Mouse (Mus musculus): ENCODE results near the gene Rprd1b. TPM values are rescaled to one million over a fixed set of nuclear protein-coding genes. Genes with fewer than 3 reads are reported as not detected.

The Rprd1b gene
- polyA plus RNA-seq, 1 experiment: 17.5 TPM

- Histone ChIP-seq H3K4me3 (ENCODE audit: insufficient read depth, low read depth, low read length) (peak overlapping the region; percentile 15; the same call in 1 of the 2 replicates), H3K36me3 (ENCODE audit: control insufficient read depth, insufficient read depth, low read length) (no peaks in the 10 kb centered on the region), H3K4me1 (ENCODE audit: control insufficient read depth, insufficient read depth, low read length) (no peaks in the 10 kb centered on the region; the same call in 1 of the 2 replicates), H3K27ac (ENCODE audit: insufficient read depth, low read depth, low read length) (peak overlapping the region; percentile 35; the same call in 1 of the 2 replicates), H3K27me3 (replicated peaks; ENCODE audit: control insufficient read depth, insufficient read depth, low read length) (no peaks in the 10 kb centered on the region)
- 58% methylated on average over 6 of the region's 6 CpGs for WGBS
- TF ChIP-seq CTCF (conservative IDR thresholded peaks at IDR 0.05; ENCODE audit: insufficient read depth, insufficient read length, low read depth, low read length) (no peak), POLR2A (IDR thresholded peaks at IDR 0.05; ENCODE audit: low read depth, low read length) (no peak)
- DNase-seq: peak; percentile 78
Measured at GRCm38 (mm10) chr2:158104966-158105365, 76.7 kb downstream of the Rprd1b start.

- Histone ChIP-seq H3K27me3 (replicated peaks; ENCODE audit: control insufficient read depth, insufficient read depth, low read length) (no peaks in the 10 kb centered on the region), H3K4me3 (ENCODE audit: insufficient read depth, low read depth, low read length) (no peak overlapping the region), H3K4me1 (ENCODE audit: control insufficient read depth, insufficient read depth, low read length) (no peaks in the 10 kb centered on the region; the same call in 1 of the 2 replicates), H3K36me3 (ENCODE audit: control insufficient read depth, insufficient read depth, low read length) (no peaks in the 10 kb centered on the region), H3K27ac (ENCODE audit: insufficient read depth, low read depth, low read length) (peak overlapping the region; percentile 35; the same call in 1 of the 2 replicates)
- WGBS: 78% methylated on average over 6 of the region's 6 CpGs
- DNase-seq: peak; percentile 27
- TF ChIP-seq POLR2A (IDR thresholded peaks at IDR 0.05; ENCODE audit: low read depth, low read length): no peak
- TF ChIP-seq CTCF (conservative IDR thresholded peaks at IDR 0.05; ENCODE audit: insufficient read depth, insufficient read length, low read depth, low read length): no peak
Measured at GRCm38 (mm10) chr2:158105605-158106004, 77.3 kb downstream of the Rprd1b start.

GRCm38 (mm10) chr2:158106947-158107587, 78.8 kb downstream of the Rprd1b start:
- Histone ChIP-seq H3K27ac (ENCODE audit: insufficient read depth, low read depth, low read length) (no peak overlapping the region), H3K27me3 (replicated peaks; ENCODE audit: control insufficient read depth, insufficient read depth, low read length) (no peaks in the 10 kb centered on the region), H3K4me1 (ENCODE audit: control insufficient read depth, insufficient read depth, low read length) (no peaks in the 10 kb centered on the region; the same call in 1 of the 2 replicates), H3K4me3 (ENCODE audit: insufficient read depth, low read depth, low read length) (no peak overlapping the region), H3K36me3 (ENCODE audit: control insufficient read depth, insufficient read depth, low read length) (no peaks in the 10 kb centered on the region)
- 32% methylated on average over 6 of the region's 6 CpGs for WGBS
- peak; percentile 96; the same call in 1 of the 2 replicates for TF ChIP-seq CTCF (conservative IDR thresholded peaks at IDR 0.05; ENCODE audit: insufficient read depth, insufficient read length, low read depth, low read length)
- TF ChIP-seq POLR2A (IDR thresholded peaks at IDR 0.05; ENCODE audit: low read depth, low read length): no peak
- peak; percentile 80 for DNase-seq

GRCm38 (mm10) chr2:158109516-158109915, 81.2 kb downstream of the Rprd1b start:
- no peaks in the 10 kb centered on the region for H3K36me3 ChIP-seq (ENCODE audit: control insufficient read depth, insufficient read depth, low read length)
- no peak overlapping the region for H3K4me3 ChIP-seq (ENCODE audit: insufficient read depth, low read depth, low read length)
- no peak overlapping the region for H3K27ac ChIP-seq (ENCODE audit: insufficient read depth, low read depth, low read length)
- peak; percentile 48 for DNase-seq
- peaks cover 9% of the 10 kb centered on the region; the same call in 1 of the 2 replicates for H3K4me1 ChIP-seq (ENCODE audit: control insufficient read depth, insufficient read depth, low read length)
- H3K27me3 ChIP-seq (replicated peaks; ENCODE audit: control insufficient read depth, insufficient read depth, low read length): no peaks in the 10 kb centered on the region
- no peak for TF ChIP-seq CTCF (conservative IDR thresholded peaks at IDR 0.05; ENCODE audit: insufficient read depth, insufficient read length, low read depth, low read length)
- TF ChIP-seq POLR2A (IDR thresholded peaks at IDR 0.05; ENCODE audit: low read depth, low read length): no peak
- WGBS: 46% methylated on average over 8 of the region's 8 CpGs

- Histone ChIP-seq H3K4me3 (ENCODE audit: insufficient read depth, low read depth, low read length) (peak overlapping the region; percentile 18; the same call in 1 of the 2 replicates), H3K27me3 (replicated peaks; ENCODE audit: control insufficient read depth, insufficient read depth, low read length) (no peaks in the 10 kb centered on the region), H3K4me1 (ENCODE audit: control insufficient read depth, insufficient read depth, low read length) (peaks cover 25% of the 10 kb centered on the region; the same call in 1 of the 2 replicates), H3K36me3 (ENCODE audit: control insufficient read depth, insufficient read depth, low read length) (peaks cover under 1% of the 10 kb centered on the region; the same call in 1 of the 2 replicates), H3K27ac (ENCODE audit: insufficient read depth, low read depth, low read length) (peak overlapping the region; percentile 95)
- peak; percentile 96 for DNase-seq
- TF ChIP-seq POLR2A (IDR thresholded peaks at IDR 0.05; ENCODE audit: low read depth, low read length) (no peak), CTCF (conservative IDR thresholded peaks at IDR 0.05; ENCODE audit: insufficient read depth, insufficient read length, low read depth, low read length) (no peak)
- WGBS: 16% methylated on average over 9 of the region's 9 CpGs
Measured at GRCm38 (mm10) chr2:158113591-158114257, 85.4 kb downstream of the Rprd1b start.

- DNase-seq: peak; percentile 39
- H3K36me3 ChIP-seq (ENCODE audit: control insufficient read depth, insufficient read depth, low read length): peaks cover 1% of the 10 kb centered on the region; the same call in 1 of the 2 replicates
- WGBS: 40% methylated on average over 5 of the region's 5 CpGs
- H3K27ac ChIP-seq (ENCODE audit: insufficient read depth, low read depth, low read length): peak overlapping the region; percentile 68
- H3K4me3 ChIP-seq (ENCODE audit: insufficient read depth, low read depth, low read length): no peak overlapping the region
- TF ChIP-seq POLR2A (IDR thresholded peaks at IDR 0.05; ENCODE audit: low read depth, low read length) (no peak), CTCF (conservative IDR thresholded peaks at IDR 0.05; ENCODE audit: insufficient read depth, insufficient read length, low read depth, low read length) (no peak)
- H3K27me3 ChIP-seq (replicated peaks; ENCODE audit: control insufficient read depth, insufficient read depth, low read length): no peaks in the 10 kb centered on the region
- H3K4me1 ChIP-seq (ENCODE audit: control insufficient read depth, insufficient read depth, low read length): peaks cover 25% of the 10 kb centered on the region; the same call in 1 of the 2 replicates
Measured at GRCm38 (mm10) chr2:158114931-158115330, 86.6 kb downstream of the Rprd1b start.

Data from kidney, adult 2 months (tissue).